Mouse (Mus musculus): ENCODE results near the gene Snw1.

Gene Snw1

DNA sequence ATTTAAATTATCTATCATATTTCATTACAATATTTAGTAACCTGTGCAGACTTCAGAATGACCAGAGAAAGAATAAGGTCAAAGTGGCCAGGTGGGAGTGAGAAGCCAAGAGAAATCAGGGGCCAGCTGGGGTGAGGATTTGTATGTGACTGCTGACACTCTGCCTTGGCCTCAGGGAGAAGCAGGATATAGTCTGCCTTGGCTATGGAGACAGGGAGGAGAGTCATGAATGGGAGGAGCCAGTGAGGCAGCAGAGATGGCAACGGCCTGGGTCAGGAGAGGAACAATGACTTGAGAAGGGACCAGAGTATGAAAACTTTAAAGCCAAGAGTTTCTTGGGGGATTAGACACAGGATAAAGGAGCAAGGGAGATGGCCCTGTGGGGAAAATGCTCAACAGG lies 48.4 kb downstream of the Snw1 start:
- in situ Hi-C loops (cut with MboI; ENCODE audit: low sequenced_read_pairs): no loop called here

GRCm38 (mm10) chr12:87421708-87422507 lies 50.2 kb downstream of the Snw1 start:
- in situ Hi-C loops (cut with MboI; ENCODE audit: low sequenced_read_pairs): no loop called here

DNA sequence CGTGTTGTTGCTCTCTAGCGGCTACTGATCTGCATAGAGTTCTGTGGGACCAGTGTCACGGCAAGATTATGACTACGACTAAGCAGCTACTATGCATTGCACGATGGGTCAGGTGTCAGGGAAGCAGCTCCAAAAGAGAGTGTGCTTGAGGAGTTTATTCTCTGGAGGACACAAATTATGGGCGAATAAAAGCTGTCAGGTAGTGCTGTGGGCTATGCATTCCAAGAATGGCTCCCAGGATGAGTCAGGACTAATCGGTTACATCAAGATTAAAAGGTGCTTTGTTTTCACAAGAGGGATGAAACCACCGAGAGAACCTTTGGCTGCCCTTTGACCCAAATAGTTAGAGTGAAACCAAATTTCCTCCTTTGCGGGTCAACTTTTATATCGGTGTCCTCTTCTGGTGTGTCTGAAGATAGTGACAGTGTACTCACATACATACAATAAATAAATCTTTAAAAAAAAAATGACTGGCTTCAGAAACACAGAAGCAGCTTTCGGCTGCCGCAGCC lies 52.0 kb downstream of the Snw1 start:
- in situ Hi-C loops (cut with MboI; ENCODE audit: low sequenced_read_pairs): no loop called here

GRCm38 (mm10) chr12:87418921-87419320 lies 53.2 kb downstream of the Snw1 start:
- in situ Hi-C loops (cut with MboI; ENCODE audit: low sequenced_read_pairs): no loop called here

DNA sequence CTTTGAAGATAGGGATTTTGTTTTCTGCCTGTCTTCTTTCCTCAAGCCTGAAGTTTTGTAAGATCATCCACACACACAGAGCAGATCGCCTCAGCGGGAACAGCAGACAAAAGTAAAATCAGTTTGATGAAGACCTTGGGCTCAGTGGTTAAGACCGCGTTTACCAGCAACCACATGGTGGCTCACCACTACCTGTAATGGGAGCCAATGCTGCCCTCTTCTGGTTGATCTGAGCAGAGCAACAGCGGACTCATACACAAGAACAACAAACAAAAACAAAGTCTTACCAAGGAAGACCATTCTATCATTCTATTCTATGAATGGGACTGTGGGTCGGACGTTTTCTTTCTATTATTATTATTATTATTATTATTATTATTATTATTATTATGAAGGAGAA lies 55.4 kb downstream of the Snw1 start:
- in situ Hi-C loops (cut with MboI; ENCODE audit: low sequenced_read_pairs): no loop called here

DNA sequence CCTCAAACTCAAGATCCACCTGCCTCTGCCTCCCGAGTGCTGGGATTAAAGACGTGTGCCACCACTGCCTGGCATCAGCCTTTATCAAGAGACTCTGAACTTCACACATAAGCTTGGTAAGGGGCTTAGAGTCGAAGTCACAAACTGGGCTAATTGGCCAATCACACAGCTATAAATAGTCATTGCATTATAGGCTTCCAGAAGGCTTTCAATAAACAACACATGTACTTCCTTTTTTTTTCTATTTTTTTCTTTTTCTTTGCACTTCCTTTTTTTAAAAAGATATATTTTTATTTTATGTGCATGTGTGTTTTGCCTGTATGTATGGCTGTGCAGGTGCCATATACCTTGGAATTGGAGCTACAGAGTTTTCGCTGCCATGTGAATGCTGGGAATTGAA lies 56.7 kb downstream of the Snw1 start:
- in situ Hi-C loops (cut with MboI; ENCODE audit: low sequenced_read_pairs): no loop called here

GRCm38 (mm10) chr12:87413179-87413790 lies 58.8 kb downstream of the Snw1 start:
- in situ Hi-C loops (cut with MboI; ENCODE audit: low sequenced_read_pairs): no loop called here

DNA sequence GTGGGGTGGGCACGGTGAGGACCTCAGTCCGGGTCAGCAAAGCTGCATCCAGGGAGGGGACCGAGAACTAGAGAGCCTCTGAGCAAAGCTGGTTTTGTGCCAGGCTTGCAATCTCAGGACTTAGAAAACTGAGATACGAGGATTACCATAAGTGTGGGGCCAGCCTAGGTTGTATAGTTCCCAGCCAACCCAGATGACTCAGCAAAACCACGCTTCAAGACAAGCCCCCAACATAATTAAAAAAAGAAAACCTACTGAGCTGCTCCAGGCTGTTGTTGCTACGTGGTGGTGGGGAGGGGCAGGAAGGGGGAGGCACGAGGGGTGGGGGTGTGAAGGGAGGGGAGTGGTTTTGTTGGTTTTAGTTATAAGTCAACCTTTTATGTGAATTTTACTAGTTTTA lies 61.1 kb downstream of the Snw1 start:
- in situ Hi-C loops (cut with MboI; ENCODE audit: low sequenced_read_pairs): no loop called here

GRCm38 (mm10) chr12:87409123-87409522 lies 63.0 kb downstream of the Snw1 start:
- in situ Hi-C loops (cut with MboI; ENCODE audit: low sequenced_read_pairs): no loop called here

DNA sequence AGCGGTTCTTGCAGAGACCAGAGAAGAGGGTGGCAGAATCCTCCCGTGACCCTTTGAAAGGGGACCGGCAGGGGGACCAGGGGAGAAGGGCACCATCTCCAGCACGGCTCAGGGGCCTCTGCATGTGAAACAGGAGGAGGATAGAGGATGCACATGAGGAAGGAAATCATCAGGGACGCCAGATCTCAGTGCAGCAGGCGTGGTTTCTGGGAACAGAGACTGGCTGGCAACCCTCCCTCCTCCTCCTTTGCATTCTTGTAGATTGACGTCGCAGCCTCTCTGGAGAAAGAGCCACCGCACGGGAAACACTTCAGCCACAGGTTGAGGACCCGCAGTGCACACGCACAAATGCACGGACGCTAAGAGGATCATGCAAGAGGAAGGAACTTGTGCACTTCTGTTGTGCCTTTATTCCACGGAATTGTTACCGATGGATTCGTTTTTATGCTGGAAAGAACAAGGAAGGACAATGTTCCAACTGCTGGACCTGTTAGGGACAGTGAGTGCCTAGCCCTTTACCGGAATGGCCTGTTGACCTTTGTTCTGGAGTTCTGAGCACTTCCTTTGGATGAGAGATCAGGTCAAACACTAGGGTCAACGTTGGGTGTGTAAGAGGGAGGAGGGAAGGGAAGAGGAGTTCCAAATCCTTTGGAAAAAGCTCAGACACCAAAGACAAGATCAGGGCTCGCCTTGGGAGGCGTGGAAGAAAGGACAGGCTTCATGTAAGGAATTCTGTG lies 64.0 kb downstream of the Snw1 start:
- in situ Hi-C loops (cut with MboI; ENCODE audit: low sequenced_read_pairs): no loop called here

GRCm38 (mm10) chr12:87405721-87406120 lies 66.4 kb downstream of the Snw1 start:
- in situ Hi-C loops (cut with MboI; ENCODE audit: low sequenced_read_pairs): no loop called here

DNA sequence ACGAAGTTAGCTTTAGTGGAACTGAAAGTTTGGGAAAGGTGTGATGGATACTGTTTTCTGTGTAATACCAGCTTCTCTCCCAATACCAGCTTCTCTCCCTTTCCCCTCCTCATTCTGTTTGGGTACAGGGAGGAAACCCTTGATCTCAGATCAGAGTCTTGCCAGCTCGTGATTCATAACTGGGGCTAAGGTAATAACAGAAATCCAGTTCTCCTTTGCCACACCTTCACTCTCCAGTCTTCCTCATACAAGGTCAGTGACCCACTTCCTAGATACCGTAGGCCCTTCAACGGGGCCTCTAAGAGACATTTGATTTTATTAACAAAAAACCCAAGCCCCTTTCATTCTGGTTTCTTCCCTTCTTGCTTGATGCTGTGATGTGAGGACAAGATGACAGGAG lies 66.9 kb downstream of the Snw1 start:
- in situ Hi-C loops (cut with MboI; ENCODE audit: low sequenced_read_pairs): no loop called here

- in situ Hi-C loops (cut with MboI; ENCODE audit: low sequenced_read_pairs): no loop called here
These were observed 70.2 kb downstream of the Snw1 start for GRCm38 (mm10) chr12:87401883-87402282.

DNA sequence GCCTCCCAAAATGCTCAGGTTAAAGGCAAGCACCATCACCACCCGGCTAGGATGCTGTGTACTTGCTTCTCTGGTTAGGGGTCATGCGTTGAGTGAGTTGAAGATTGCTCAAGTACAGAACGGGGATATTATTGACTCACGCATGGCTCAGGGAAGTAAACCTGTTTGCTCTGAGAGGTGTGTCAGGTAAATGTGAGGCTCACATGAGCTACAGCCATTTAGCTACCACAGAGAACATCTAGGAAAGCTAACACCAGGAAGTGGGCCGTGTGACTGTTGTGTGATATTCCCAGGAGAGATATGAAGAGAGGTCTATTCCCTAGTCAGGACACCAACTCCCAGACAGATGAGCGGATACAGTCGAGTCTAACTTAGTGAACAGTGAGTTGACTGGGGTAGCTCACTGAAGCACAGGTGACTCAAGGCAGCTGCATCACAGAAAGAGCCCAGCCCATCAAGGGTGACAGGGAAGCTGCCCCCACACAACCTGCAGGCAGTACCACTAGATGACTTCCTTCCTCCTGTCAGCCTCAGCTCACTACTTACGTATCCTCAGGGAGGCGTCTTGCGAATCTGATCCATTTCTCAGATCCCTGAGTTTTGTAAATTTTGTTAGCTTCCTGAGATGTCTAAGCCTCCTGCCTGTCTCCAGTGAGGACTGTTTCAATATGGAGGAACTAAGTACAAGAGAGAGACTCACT lies 72.8 kb downstream of the Snw1 start:
- in situ Hi-C loops (cut with MboI; ENCODE audit: low sequenced_read_pairs): no loop called here

Data from CH12F3 (cell line).